Mouse (Mus musculus): ENCODE data around the gene Filip1.

DNA sequence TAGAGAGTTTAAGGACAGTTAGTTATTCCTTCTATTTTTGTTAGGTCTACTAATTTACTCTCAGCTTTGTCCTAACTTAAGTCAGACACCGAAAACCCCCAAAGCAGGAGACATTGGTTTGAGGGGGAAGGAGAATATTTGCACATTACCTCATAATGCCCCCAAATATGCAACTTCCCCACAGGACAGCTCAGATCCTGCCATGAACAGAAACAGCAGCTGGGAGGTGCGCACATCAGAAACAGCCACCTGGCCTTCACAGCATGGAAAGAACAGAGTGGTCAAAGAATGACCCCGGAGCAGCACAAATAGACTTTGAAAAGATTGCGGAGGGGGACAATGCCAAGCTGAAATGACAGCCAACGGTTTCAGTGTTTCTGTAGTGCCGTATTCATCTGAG, 75.1 kb downstream of the Filip1 start:
- TF ChIP-seq CTCF (conservative IDR thresholded peaks at IDR 0.05; ENCODE audit: insufficient read depth, insufficient read length, low read depth, low read length) (no peak), POLR2A (IDR thresholded peaks at IDR 0.05; ENCODE audit: low read depth, low read length) (no peak)

Data from kidney, adult 2 months (tissue).